Mouse (Mus musculus) MEL (cell line): ENCODE data around the gene Epdr1.

Experiments used
- CTCF ChIP-seq, 3 experiments: IDR thresholded peaks in 2 of 3; conservative IDR thresholded peaks in 1 of 3; 2 replicates each; pipeline ENCODE4 v1.5.1; 2011 to 2012; ENCODE audit warnings: low read length in 3 of 3, low read depth in 2 of 3, mild to moderate bottlenecking in 2 of 3, improper control_type of control experiment in 1 of 3, inconsistent platforms in 1 of 3, mixed read lengths in 1 of 3, moderate library complexity in 1 of 3; ENCODE audit not compliant: control insufficient read depth in 1 of 3, insufficient read depth in 1 of 3, poor library complexity in 1 of 3, severe bottlenecking in 1 of 3
- EP300 ChIP-seq, 2 experiments: IDR thresholded peaks; 2 replicates each; pipeline ENCODE4 v1.6.1; 2011; ENCODE audit warnings: improper control_type of control experiment in 2 of 2, low read length in 2 of 2, low read depth in 1 of 2, mild to moderate bottlenecking in 1 of 2
- GABPA ChIP-seq: IDR thresholded peaks from 2 replicates; pipeline ENCODE4 v1.6.1; 2012; ENCODE audit warnings: low read depth, mild to moderate bottlenecking, inconsistent platforms, low read length, improper control_type of control experiment, moderate library complexity
- GATA1 ChIP-seq: IDR thresholded peaks from 2 replicates; pipeline ENCODE4 v1.6.1; 2011; ENCODE audit warnings: low read depth, low read length, improper control_type of control experiment
- HCFC1 ChIP-seq: IDR thresholded peaks from 2 replicates; pipeline ENCODE4 v1.6.1; 2012; ENCODE audit warnings: low read depth, mild to moderate bottlenecking, inconsistent platforms, low read length, improper control_type of control experiment, moderate library complexity
- NRF1 ChIP-seq: IDR thresholded peaks from 2 replicates; pipeline ENCODE4 v1.6.1; 2014; ENCODE audit warnings: low read depth, mild to moderate bottlenecking, inconsistent platforms, low read length, improper control_type of control experiment, moderate library complexity; ENCODE audit not compliant: poor library complexity, insufficient read depth, severe bottlenecking
- POLR2A ChIP-seq, 2 experiments: IDR thresholded peaks; 2 replicates each; pipeline ENCODE4 v1.6.1; 2011 to 2012; ENCODE audit warnings: low read length in 2 of 2, mild to moderate bottlenecking in 2 of 2, control low read depth in 1 of 2, improper control_type of control experiment in 1 of 2, low read depth in 1 of 2, moderate library complexity in 1 of 2; ENCODE audit not compliant: control insufficient read depth in 1 of 2, insufficient read depth in 1 of 2, poor library complexity in 1 of 2
- RAD21 ChIP-seq: IDR thresholded peaks from 2 replicates; pipeline ENCODE4 v1.6.1; 2011; ENCODE audit warnings: mild to moderate bottlenecking, low read depth, low read length, improper control_type of control experiment

GRCm38 (mm10) chr13:19614311-19614710, 5.4 kb downstream of the Epdr1 start:
- TF ChIP-seq POLR2A (IDR thresholded peaks at IDR 0.05; ENCODE audit: control insufficient read depth in 1 of 2, insufficient read depth in 1 of 2, low read depth in 1 of 2, low read length in 2 of 2, poor library complexity in 1 of 2) (no peak), GATA1 (no peak), HCFC1 (no peak), GABPA (no peak), RAD21 (no peak), CTCF (IDR thresholded peaks at IDR 0.05 in 2 of 3, conservative IDR thresholded peaks at IDR 0.05 in 1 of 3; ENCODE audit: control insufficient read depth in 1 of 3, insufficient read depth in 1 of 3, low read depth in 2 of 3, low read length in 3 of 3, poor library complexity in 1 of 3, severe bottlenecking in 1 of 3) (no peak), EP300 (IDR thresholded peaks at IDR 0.05; ENCODE audit: low read depth in 1 of 2, low read length in 2 of 2) (no peak), NRF1 (no peak)
